Mouse (Mus musculus) bone marrow, adult 2 months (tissue): ENCODE measurements around the gene Suds3.

ENCODE experiments used
- CTCF ChIP-seq: fragments of 200-500 bp; IDR thresholded peaks from 2 replicates; pipeline ENCODE4 v1.5.1; 2011; ENCODE audit warnings: low read length, control low read depth; ENCODE audit not compliant: control insufficient read depth, insufficient read depth
- POLR2A ChIP-seq: fragments of 200-500 bp; IDR thresholded peaks from 2 replicates; pipeline ENCODE4 v1.6.1; 2011; ENCODE audit warnings: low read depth, mild to moderate bottlenecking, control low read depth, low read length, borderline replicate concordance; ENCODE audit not compliant: control insufficient read depth

- TF ChIP-seq POLR2A (no peak), CTCF (no peak)
Measured at GRCm38 (mm10) chr5:117139822-117140221, 23.9 kb upstream of the Suds3 start.
